Comparison of ENCODE assay signal across 22 mouse cellular contexts in genomic region chr6:8307878-8308775, GRCm38 (mm10). TPM values are rescaled to one million over a fixed set of nuclear protein-coding genes. Genes with fewer than 3 reads are reported as not detected.
DNase-seq lines count a peak whose midpoint lies in the region; ATAC-seq lines count a peak whose summit lies in the region.
"Had no signal": no experiment of that assay in that cellular context is flagged by ENCODE, and none has a peak within 500 bp of the region (broad histone marks: within the 10 kb centered on the region; RNA-seq: fewer than 3 reads in every experiment).

No protein-coding gene starts in this region.

- H3K27me3 ChIP-seq in forebrain, embryonic 14.5 days (replicated peaks; ENCODE audit: control insufficient read depth, insufficient read depth, low read length), result no peaks in the 10 kb centered on the region
- no peaks in the 10 kb centered on the region for H3K27me3 ChIP-seq in forebrain, embryonic 10.5 days (ENCODE audit: poor library complexity, severe bottlenecking)
- H3K27me3 ChIP-seq in neural tube, embryonic 15.5 days (replicated peaks), result no peaks in the 10 kb centered on the region
- H3K27me3 ChIP-seq: CH12.LX; embryonic facial prominence, embryonic 13.5 days; intestine, embryonic 15.5 days; neural tube, embryonic 13.5 days had no signal

- peak; percentile 77 for ATAC-seq in forebrain, embryonic 14.5 days
- peak; percentile 69; the same call in 1 of the 2 replicates for ATAC-seq in neural tube, embryonic 15.5 days (ENCODE audit: low FRiP score)
- ATAC-seq: intestine, embryonic 15.5 days had no signal

- no peak overlapping the region for H3K27ac ChIP-seq in forebrain, embryonic 14.5 days (ENCODE audit: low read depth, low read length)
- no peak overlapping the region for H3K27ac ChIP-seq in forebrain, embryonic 10.5 days
- no peak overlapping the region; the same call in 1 of the 2 replicates for H3K27ac ChIP-seq in neural tube, embryonic 15.5 days (replicated peaks)
- H3K27ac ChIP-seq: embryonic facial prominence, embryonic 13.5 days; gastrocnemius, adult 2 months; heart, embryonic 10.5 days; intestine, embryonic 15.5 days; macrophage; midbrain, embryonic 10.5 days; neural tube, embryonic 13.5 days had no signal

- no peaks in the 10 kb centered on the region for H3K36me3 ChIP-seq in forebrain, embryonic 14.5 days (ENCODE audit: control insufficient read depth, insufficient read depth, low read length)
- no peaks in the 10 kb centered on the region for H3K36me3 ChIP-seq in forebrain, embryonic 10.5 days (replicated peaks)
- no peaks in the 10 kb centered on the region for H3K36me3 ChIP-seq in neural tube, embryonic 15.5 days
- H3K36me3 ChIP-seq: embryonic facial prominence, embryonic 13.5 days; heart, embryonic 10.5 days; intestine, embryonic 15.5 days; midbrain, embryonic 10.5 days; neural tube, embryonic 13.5 days had no signal

- H3K9ac ChIP-seq in forebrain, embryonic 14.5 days (ENCODE audit: low read length), result no peak overlapping the region
- H3K9ac ChIP-seq in neural tube, embryonic 15.5 days (replicated peaks), result no peak overlapping the region
- H3K9ac ChIP-seq: embryonic facial prominence, embryonic 13.5 days; intestine, embryonic 15.5 days; neural tube, embryonic 13.5 days had no signal

- no peak overlapping the region for H3K4me3 ChIP-seq in forebrain, embryonic 14.5 days (ENCODE audit: low read depth, low read length)
- no peak overlapping the region for H3K4me3 ChIP-seq in forebrain, embryonic 10.5 days
- H3K4me3 ChIP-seq in neural tube, embryonic 15.5 days (replicated peaks), result no peak overlapping the region
- H3K4me3 ChIP-seq: embryonic facial prominence, embryonic 13.5 days; gastrocnemius, adult 2 months; heart, embryonic 10.5 days; intestine, embryonic 15.5 days; midbrain, embryonic 10.5 days; neural tube, embryonic 13.5 days had no signal

- DNase-seq in forebrain, embryonic 14.5 days (ENCODE audit: low spot score), result peak; percentile 79
- no peak for DNase-seq in forebrain, embryonic 10.5 days (ENCODE audit: extremely low spot score, low spot score)
- DNase-seq in lung, postnatal 36 days, result peak; percentile 6
- no peak for DNase-seq in lung, postnatal 4 days
- peak; percentile 31 for DNase-seq in fibroblast of lung, adult 2 months (ENCODE audit: low read depth)
- DNase-seq in layer of hippocampus, postnatal 25 days (ENCODE audit: extremely low spot score in 1 of 2, low spot score in 1 of 2), result no peak
- DNase-seq: cerebellum, adult 9-10 months; gastrocnemius, adult 2 months; heart, postnatal 10 days; kidney, postnatal 4 days; layer of hippocampus, adult 9-11 months; spleen, adult 18-20 months had no signal

- peaks cover 9% of the 10 kb centered on the region for H3K4me1 ChIP-seq in forebrain, embryonic 14.5 days (ENCODE audit: control insufficient read depth, insufficient read depth, low read length)
- no peaks in the 10 kb centered on the region for H3K4me1 ChIP-seq in forebrain, embryonic 10.5 days
- peaks cover 3% of the 10 kb centered on the region; the same call in 1 of the 2 replicates for H3K4me1 ChIP-seq in neural tube, embryonic 15.5 days
- H3K4me1 ChIP-seq: embryonic facial prominence, embryonic 13.5 days; heart, embryonic 10.5 days; intestine, embryonic 15.5 days; midbrain, embryonic 10.5 days; neural tube, embryonic 13.5 days had no signal

- WGBS in forebrain, embryonic 14.5 days, result 47% methylated on average over 6 of the region's 6 CpGs
- WGBS in forebrain, embryonic 10.5 days, result 88% methylated on average over 6 of the region's 6 CpGs
- WGBS in neural tube, embryonic 15.5 days, result 54% methylated on average over 6 of the region's 6 CpGs

- no peaks in the 10 kb centered on the region for H3K9me3 ChIP-seq in forebrain, embryonic 14.5 days (replicated peaks; ENCODE audit: control insufficient read depth, low read length)
- no peaks in the 10 kb centered on the region for H3K9me3 ChIP-seq in forebrain, embryonic 10.5 days
- H3K9me3 ChIP-seq in neural tube, embryonic 15.5 days (replicated peaks), result no peaks in the 10 kb centered on the region
- H3K9me3 ChIP-seq: embryonic facial prominence, embryonic 13.5 days; heart, embryonic 10.5 days; intestine, embryonic 15.5 days; midbrain, embryonic 10.5 days; neural tube, embryonic 13.5 days had no signal

- no peak overlapping the region for H3K4me2 ChIP-seq in forebrain, embryonic 14.5 days (ENCODE audit: low read length)
- H3K4me2 ChIP-seq in neural tube, embryonic 15.5 days, result no peak overlapping the region
- H3K4me2 ChIP-seq: embryonic facial prominence, embryonic 13.5 days; intestine, embryonic 15.5 days; liver, embryonic 11.5 days; neural tube, embryonic 13.5 days had no signal

RNA-seq across cellular contexts. Expression of gene Gm45062, which starts 48.9 kb away (rescaled TPM):
- 14.1 and 14.3 TPM in 2 replicates for polyA plus RNA-seq in forebrain, embryonic 14.5 days (2014; fragmentation: Nextera tagmentation; extraction: Ambion mirVana)
- polyA plus RNA-seq in forebrain, embryonic 10.5 days (2016; fragmentation: Nextera tagmentation; extraction: Ambion mirVana), result 9.2 and 11.1 TPM in 2 replicates
- 9.4 and 9.6 TPM in 2 replicates for polyA plus RNA-seq in neural tube, embryonic 15.5 days (2015; fragmentation: Nextera tagmentation; extraction: Ambion mirVana)
- total RNA-seq in layer of hippocampus, postnatal 25 days (2021), result 1 to 10 TPM; 1.5 to 2.6 TPM
- total RNA-seq: adrenal gland, postnatal 4 days had no signal

RNA-seq across cellular contexts. Expression of gene Umad1, which starts 49.0 kb away (rescaled TPM):
- polyA plus RNA-seq in forebrain, embryonic 14.5 days (2014; fragmentation: Nextera tagmentation; extraction: Ambion mirVana), result 40.6 and 43.6 TPM in 2 replicates
- polyA plus RNA-seq in forebrain, embryonic 10.5 days (2016; fragmentation: Nextera tagmentation; extraction: Ambion mirVana), result 15.6 and 15.7 TPM in 2 replicates
- 52.2 and 62.2 TPM in 2 replicates for polyA plus RNA-seq in neural tube, embryonic 15.5 days (2015; fragmentation: Nextera tagmentation; extraction: Ambion mirVana)
- 10 to 100 TPM; 28.5 to 32.0 TPM for total RNA-seq in layer of hippocampus, postnatal 25 days (2021)

RNA-seq across cellular contexts. Expression of gene Rpa3, which starts 49.2 kb away (rescaled TPM):
- 118 and 131 TPM in 2 replicates for polyA plus RNA-seq in forebrain, embryonic 14.5 days (2014; fragmentation: Nextera tagmentation; extraction: Ambion mirVana)
- 193 and 207 TPM in 2 replicates for polyA plus RNA-seq in forebrain, embryonic 10.5 days (2016; fragmentation: Nextera tagmentation; extraction: Ambion mirVana)
- polyA plus RNA-seq in neural tube, embryonic 15.5 days (2015; fragmentation: Nextera tagmentation; extraction: Ambion mirVana), result 49.3 and 70.9 TPM in 2 replicates
- total RNA-seq in layer of hippocampus, postnatal 25 days (2021), result 10 to 100 TPM; 14.0 to 17.5 TPM

Comparison
In these comparisons a context has a peak if more than half of its experiments do, and no peak if none do; other contexts are left out.
1. DNase-seq: peak in forebrain, embryonic 14.5 days (single experiment), lung, postnatal 36 days (single experiment) and fibroblast of lung, adult 2 months (single experiment); none in forebrain, embryonic 10.5 days (single experiment), lung, postnatal 4 days (0 of 2) and layer of hippocampus, postnatal 25 days (0 of 2).